Mouse (Mus musculus) urinary bladder, postnatal 25 days (tissue): Measurements from ENCODE around the gene Chm.
"Not testable (repeated sequence)": the region's sequence is repeated elsewhere in the genome, so short reads cannot be mapped to it uniquely, and the experiment has no call there.

Experiments used
- DNase-seq: peaks from one replicate; pipeline ENCODE4 v3.0.0; 2022; ENCODE audit warnings: low spot score

The Chm gene

DNA sequence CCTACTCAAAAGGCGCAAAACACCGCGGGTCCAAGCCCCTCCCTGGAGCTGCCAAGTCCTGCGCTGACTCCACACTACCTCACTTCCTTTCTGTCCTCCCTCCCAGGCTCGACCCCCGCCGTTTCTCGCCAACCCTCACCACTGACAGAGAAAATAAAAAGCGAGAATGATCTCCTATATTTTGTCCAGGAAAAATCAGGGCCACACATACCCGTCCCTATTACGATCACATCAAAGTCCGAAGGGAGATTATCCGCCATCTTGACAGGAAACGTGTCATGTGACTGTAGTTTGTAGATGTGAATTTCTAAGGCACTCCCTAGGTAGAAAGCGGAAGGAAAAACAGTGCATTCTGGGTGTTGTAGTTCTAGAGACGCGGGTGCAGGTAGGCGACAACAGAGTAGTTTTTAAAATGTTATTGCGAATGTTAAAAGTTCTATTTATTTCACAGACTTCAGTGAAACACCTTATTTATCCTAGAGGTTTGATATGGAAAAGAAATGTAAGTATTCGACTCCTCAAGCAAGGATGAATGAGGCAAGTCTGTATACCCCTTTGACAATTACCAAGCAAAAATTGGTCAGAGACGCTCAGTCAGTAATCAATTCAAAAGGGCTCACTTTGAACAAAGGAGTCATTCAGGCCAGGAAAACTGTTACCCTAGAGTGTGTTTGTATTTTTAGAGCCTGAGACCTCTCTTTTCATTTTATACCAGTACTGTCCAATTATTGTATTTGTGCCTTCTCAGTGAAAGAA is at the start of gene Chm:
Chm (minus strand) TSS at position 288 of the 756 bp plus-strand sequence.
- peak; percentile 7 for DNase-seq

DNA sequence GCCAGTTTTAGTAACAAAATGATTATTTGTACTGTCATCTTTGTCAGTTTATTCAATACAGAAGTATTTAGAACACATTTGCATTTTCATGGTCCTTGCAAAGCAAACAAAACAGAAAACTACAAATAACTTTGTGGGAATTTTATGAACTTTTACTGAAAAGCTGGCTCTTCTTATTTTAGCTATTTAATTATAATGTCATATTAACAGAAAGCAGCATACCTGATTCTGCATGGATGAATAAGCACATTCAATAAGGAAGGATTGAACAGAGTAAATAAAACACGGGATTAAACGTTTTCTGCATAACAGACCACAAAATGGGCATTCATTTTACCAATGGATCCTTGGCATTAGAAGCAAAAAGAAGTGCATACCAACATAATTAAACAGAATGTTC is 8.6 kb upstream of the Chm start:
- no peak for DNase-seq

DNA sequence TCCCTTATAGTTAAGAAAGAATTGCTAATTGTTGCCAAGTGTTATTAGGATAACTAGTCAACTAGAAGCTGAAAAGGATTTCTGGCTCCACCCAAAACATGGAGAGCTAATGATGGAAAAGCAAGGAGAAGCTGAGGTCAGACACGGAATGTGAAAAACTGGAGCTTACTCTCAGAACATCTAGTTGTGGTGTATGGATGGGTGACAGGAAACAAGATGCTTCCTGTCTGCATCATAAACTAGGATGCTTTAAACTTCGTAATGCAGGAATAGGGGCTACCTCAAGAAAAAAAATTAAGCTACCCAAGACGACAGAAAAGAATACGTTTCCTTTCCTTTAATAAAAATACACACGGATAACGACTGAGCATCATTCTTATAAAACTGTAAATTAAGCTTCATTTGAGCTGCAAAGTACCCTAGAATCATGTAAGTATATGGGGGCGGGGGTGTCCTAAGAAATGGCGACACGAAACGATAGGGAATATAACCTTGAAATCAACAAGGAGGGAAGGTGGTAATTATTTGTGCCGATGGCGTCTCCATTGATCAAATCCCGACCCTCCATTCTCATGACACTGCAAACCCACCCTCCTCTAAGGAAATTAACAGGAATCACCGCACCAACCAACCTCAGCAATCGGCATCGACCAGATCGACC is 618 bp downstream of the Chm start:
- no peak for DNase-seq

DNA sequence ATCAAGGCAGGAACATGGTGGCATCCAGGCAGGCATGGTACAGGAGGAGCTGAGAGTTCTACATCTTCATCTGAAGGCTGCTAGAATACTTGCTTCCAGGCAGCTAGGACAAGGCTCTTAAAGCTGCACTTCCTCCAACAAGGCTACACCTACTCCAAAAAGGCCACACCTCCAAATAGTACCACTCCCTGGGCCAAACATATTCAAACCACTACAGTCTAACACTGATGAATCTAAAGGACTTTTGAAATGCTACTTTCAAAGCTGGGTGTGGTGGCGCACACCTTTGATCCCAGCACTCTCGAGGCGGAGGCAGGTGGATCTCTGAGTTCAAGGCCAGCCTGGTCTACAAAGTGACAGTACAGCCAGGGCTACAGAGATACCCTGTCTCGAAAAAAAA is 4.5 kb downstream of the Chm start:
- DNase-seq: not testable (repeated sequence)

DNA sequence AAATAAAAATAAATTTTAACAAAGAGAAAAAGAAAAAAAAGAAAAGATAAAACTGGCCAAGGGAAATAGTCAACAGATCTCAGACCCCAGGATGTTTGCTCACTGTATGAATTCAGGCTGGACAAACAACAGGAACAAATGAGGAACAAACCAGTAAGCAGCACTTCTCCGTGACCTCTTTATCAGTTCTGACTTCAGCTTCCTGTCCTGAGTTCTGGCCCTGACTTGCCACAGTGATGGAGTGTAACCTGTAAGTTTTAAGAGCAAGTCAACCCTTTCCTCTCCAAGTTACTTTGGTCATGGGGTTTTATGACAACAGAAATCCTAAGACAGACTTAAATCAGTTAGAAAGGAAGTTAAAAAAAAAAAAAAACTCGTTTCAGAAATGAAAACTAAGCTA is 12.6 kb downstream of the Chm start:
- DNase-seq: no peak

DNA sequence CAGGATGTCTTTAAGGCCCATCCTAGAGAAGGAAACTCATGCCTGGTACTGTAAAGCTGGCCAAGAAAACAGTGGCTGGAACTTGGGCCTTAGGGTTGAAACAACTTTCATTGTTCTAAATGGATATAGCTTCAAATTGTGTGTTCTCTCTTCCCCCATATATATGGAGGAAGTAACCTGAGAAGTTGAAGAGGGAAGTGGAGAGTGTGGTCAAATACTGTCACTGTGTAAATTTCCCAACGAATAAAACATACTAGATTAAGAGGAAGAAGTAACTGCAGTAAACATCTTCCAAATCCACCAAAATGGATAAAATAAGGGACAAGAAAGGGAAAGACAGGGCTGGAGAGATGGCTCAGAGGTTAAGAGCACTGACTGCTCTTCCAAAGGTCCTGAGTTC is 13.0 kb downstream of the Chm start:
- DNase-seq: no peak

DNA sequence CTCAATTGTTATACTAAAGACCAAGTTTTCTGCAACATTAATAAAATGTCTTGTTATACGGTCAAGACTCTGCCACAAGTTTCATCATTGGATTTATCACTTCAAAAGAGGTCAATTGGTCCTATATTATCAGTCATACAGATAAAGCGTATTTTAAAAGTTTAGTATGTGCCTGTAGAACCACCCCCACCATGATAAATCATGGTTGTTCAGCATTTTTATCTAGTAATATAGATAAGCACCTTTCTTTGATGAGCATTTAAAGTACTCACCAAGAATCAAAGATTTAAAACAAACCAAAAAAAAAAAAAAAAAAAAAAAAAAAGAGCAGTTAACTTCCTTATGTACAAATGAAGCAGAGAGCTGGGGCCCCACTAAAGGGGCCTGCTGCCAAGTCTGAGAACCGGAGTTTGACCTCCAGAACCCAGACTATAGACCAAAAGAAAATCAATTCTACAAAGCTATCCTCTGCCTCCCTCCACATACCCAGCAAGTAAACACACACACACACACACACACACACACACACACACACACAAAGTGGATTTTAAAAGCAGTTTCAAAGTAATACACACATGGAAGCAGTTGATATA is 25.0 kb downstream of the Chm start:
- DNase-seq: no peak

DNA sequence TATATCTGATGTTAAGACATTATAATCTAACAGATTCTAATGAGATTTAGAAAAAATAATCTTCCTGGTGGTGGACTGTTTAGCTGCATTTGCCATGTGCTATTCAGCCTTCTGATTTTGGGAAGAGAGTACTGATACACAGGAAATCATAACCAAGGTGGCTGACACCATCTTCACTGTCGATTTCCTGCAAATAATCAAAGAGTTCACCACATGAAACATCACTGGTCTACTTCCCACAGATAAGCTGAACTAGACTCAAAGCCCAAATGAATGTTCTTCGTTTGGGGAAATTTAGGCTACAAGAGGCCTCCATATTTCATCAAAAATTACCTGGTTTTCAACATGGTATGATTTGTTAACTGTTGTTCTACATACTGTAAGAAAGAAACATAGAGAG is 101.1 kb downstream of the Chm start:
- DNase-seq: no peak

DNA sequence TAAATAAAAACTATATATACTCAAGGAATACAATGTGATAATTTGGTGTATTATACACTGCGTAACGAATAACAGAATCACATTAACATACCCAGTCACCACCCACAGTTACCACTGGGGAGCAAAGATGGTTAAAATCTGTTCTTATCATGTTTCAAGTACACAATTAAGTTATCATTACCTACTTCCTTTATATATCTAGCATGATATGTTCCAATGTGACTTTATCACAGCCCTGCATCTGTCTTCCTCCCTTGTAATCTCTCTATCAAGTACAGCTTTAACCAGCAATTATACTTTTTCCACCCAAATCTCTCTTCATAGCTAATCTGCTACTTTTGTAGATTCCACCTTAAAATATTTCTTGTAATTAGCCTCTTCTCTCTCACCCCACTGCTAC is 109.3 kb downstream of the Chm start:
- no peak for DNase-seq

DNA sequence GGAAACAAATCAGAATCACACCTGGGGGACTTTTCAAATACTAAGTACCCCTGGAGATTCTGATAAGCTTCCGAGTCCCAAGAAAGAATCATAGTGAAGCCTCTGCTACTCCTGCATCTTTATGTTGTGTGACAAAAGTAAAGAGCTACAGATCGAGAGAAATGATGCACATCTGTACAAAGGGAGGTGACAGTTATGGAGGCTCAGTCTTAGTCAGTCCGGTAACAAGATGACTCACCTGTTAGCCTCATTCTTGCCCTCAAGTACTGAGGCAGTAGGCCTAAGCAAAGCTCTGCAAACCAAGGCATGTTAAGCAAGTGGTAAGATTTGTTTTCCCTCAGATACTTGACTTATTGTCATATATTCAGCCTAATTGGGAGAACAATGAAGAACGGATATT is 110.5 kb downstream of the Chm start:
- no peak for DNase-seq

DNA sequence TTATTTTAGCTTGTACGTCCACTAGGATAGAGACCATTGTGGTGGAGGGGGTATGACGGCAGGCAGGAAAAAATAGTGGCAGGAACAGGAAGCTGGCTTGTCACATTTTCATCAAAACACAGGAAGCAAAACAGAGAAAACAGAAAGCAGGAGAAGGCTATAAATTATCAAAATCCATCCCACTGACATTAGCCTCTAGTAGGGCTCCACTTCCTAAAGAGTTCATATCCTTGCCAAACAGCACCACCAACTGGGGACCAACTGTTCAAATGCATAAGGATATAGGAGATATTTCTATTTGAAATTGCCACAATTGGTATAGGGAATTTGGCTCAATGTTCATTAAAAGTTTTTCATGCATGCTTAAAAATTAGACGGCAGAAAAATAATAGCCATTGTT is 181.7 kb downstream of the Chm start:
- no peak for DNase-seq

DNA sequence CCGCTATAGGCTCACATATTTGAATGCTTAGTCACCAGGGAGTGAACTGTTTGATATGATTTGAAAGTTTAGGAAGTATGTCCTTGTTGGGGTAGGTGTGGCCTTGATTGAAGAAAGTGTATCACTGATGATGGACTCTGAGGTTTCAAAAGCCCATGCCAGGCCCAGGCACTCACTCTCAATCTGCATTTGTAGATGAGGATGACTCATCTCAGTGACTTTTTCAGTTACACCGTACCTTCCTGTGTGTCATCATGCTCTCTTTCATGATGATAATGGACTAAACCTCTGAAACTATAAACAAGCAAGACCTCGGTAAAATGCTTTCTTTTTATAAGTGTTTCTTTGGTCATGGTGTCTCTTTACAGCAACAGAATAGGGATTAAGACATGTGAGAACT is 183.1 kb downstream of the Chm start:
- no peak for DNase-seq
